Mouse (Mus musculus): ENCODE measurements around the gene Krtap2-4.

GRCm38 (mm10) chr11:99637086-99637485 lies 22.4 kb upstream of the Krtap2-4 start:
- TF ChIP-seq CTCF (IDR thresholded peaks at IDR 0.05; ENCODE audit: low read depth, low read length), result no peak
- TF ChIP-seq POLR2A (IDR thresholded peaks at IDR 0.05; ENCODE audit: extremely low read depth, insufficient read depth, low read length), result no peak

All from liver, adult 2 months (tissue).